ENCODE assay signal across 33 mouse cellular contexts in the genomic region with DNA sequence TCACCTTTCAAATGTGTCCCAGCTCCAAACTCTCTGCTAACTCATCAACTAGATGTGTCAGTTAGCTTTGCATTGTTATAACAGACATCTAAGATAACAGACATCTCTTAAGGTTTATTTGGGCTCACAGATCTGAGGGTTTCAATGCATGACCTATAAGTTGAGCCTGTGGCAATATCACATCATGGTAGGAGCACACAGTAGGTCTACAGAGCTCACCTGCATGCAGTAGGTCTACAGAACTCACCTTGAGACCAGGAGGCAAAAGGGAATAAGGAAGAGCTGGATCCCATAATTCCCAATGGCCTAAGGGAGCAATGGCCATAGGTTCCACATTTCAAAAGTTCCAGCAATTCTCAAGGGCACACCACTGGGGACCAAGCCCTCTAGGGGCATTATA.
"Had no signal": no experiment of that assay in that cellular context is flagged by ENCODE, and none has a peak within 500 bp of the region (broad histone marks: within the 10 kb centered on the region; RNA-seq: fewer than 3 reads in every experiment).

No protein-coding gene starts in this region.

- ATAC-seq: hindbrain, embryonic 16.5 days; hindbrain, postnatal 0 days; inflammation-experienced regulatory T-cells, adult 6 months had no signal

- DNase-seq: heart, postnatal 10 days; heart, postnatal 14 days; heart, postnatal 36 days; heart, postnatal 4 days; kidney, adult 11 months; kidney, adult 18-20 months; kidney, adult 2 months; kidney, adult 8-10 months; kidney, adult 9 months; kidney, postnatal 10 days; kidney, postnatal 14 days; kidney, postnatal 25 days; kidney, postnatal 36 days; kidney, postnatal 4 days; layer of hippocampus, adult 9-11 months; layer of hippocampus, postnatal 36 days had no signal

- H3K9ac ChIP-seq: heart, embryonic 12.5 days; heart, embryonic 13.5 days; heart, embryonic 15.5 days; hindbrain, embryonic 12.5 days; hindbrain, embryonic 13.5 days; hindbrain, embryonic 14.5 days; hindbrain, embryonic 15.5 days; intestine, embryonic 15.5 days; kidney, embryonic 15.5 days had no signal

- H3K36me3 ChIP-seq: heart, embryonic 12.5 days; heart, embryonic 13.5 days; heart, embryonic 15.5 days; hindbrain, embryonic 12.5 days; hindbrain, embryonic 13.5 days; hindbrain, embryonic 15.5 days; intestine, embryonic 15.5 days had no signal

- H3K4me1 ChIP-seq: hindbrain, embryonic 13.5 days had no signal

- H3K4me3 ChIP-seq: heart, embryonic 12.5 days; heart, embryonic 13.5 days; heart, embryonic 15.5 days; hindbrain, embryonic 10.5 days; hindbrain, embryonic 12.5 days; hindbrain, embryonic 13.5 days; hindbrain, embryonic 15.5 days; intestine, embryonic 15.5 days; kidney, embryonic 15.5 days; layer of hippocampus, adult 2 months; left cerebral cortex, adult 2 months had no signal

- H3K27ac ChIP-seq: heart, embryonic 13.5 days; heart, embryonic 15.5 days; hindbrain, embryonic 10.5 days; hindbrain, embryonic 12.5 days; hindbrain, embryonic 13.5 days; hindbrain, embryonic 14.5 days; hindbrain, embryonic 15.5 days; hindbrain, postnatal 0 days; intestine, embryonic 15.5 days; kidney, embryonic 15.5 days; kidney, postnatal 0 days; layer of hippocampus, adult 2 months; left cerebral cortex, adult 2 months had no signal

- H3K27me3 ChIP-seq: heart, embryonic 12.5 days; heart, embryonic 13.5 days; heart, embryonic 15.5 days; hindbrain, embryonic 12.5 days; hindbrain, embryonic 13.5 days; hindbrain, embryonic 15.5 days; intestine, embryonic 15.5 days; kidney, embryonic 15.5 days had no signal

- H3K4me2 ChIP-seq: heart, embryonic 11.5 days; heart, embryonic 12.5 days; heart, embryonic 13.5 days; heart, embryonic 15.5 days; hindbrain, embryonic 12.5 days; hindbrain, embryonic 13.5 days; hindbrain, embryonic 14.5 days; hindbrain, embryonic 15.5 days; intestine, embryonic 15.5 days; kidney, embryonic 15.5 days had no signal

- H3K9me3 ChIP-seq: heart, embryonic 12.5 days; heart, embryonic 13.5 days; heart, embryonic 15.5 days; hindbrain, embryonic 10.5 days; hindbrain, embryonic 12.5 days; hindbrain, embryonic 13.5 days; hindbrain, embryonic 15.5 days; intestine, embryonic 15.5 days; kidney, embryonic 15.5 days had no signal
